Mouse (Mus musculus) C2C12 (cell line): ENCODE data around the gene Slc25a33. TPM values are rescaled to one million over a fixed set of nuclear protein-coding genes. Genes with fewer than 3 reads are reported as not detected.

Source experiments
- H3K27me3 ChIP-seq: one replicate; pipeline ENCODE4 v1.6.1; 2011; ENCODE audit not compliant: control insufficient read depth, insufficient read depth, insufficient read length
- H3K36me3 ChIP-seq: one replicate; pipeline ENCODE4 v1.6.1; 2011; ENCODE audit not compliant: control insufficient read depth, insufficient read depth
- H3K4me3 ChIP-seq: one replicate; pipeline ENCODE4 v1.5.1; 2011; ENCODE audit warnings: mild to moderate bottlenecking, control low read depth; ENCODE audit not compliant: poor library complexity, insufficient read depth, severe bottlenecking
- H3K79me2 ChIP-seq: one replicate; pipeline ENCODE4 v1.6.1; 2011; ENCODE audit not compliant: control insufficient read depth, insufficient read depth
- H3K79me3 ChIP-seq: one replicate; pipeline ENCODE4 v1.6.1; 2011; ENCODE audit warnings: low read depth, control low read depth
- H3ac ChIP-seq: one replicate; pipeline ENCODE3; 2011; ENCODE audit warnings: low read depth; ENCODE audit not compliant: control insufficient read depth, insufficient read length
- CEBPB ChIP-seq: IDR thresholded peaks from one replicate; pipeline ENCODE4 v1.6.1; 2011; ENCODE audit warnings: low read depth, mild to moderate bottlenecking, control low read depth, moderate library complexity
- CTCF ChIP-seq: IDR thresholded peaks from one replicate; pipeline ENCODE4 v1.5.1; 2011; ENCODE audit not compliant: control insufficient read depth, insufficient read depth, insufficient read length
- FOSL1 ChIP-seq: IDR thresholded peaks from one replicate; pipeline ENCODE4 v1.8.0; 2011; ENCODE audit warnings: mild to moderate bottlenecking, low read length; ENCODE audit not compliant: poor library complexity, insufficient read depth, severe bottlenecking
- MAX ChIP-seq: IDR thresholded peaks from one replicate; pipeline ENCODE4 v1.6.1; 2011; ENCODE audit warnings: mild to moderate bottlenecking, control low read depth
- MYOD1 ChIP-seq: IDR thresholded peaks from one replicate; pipeline ENCODE4 v1.6.1; 2011; ENCODE audit warnings: low read depth; ENCODE audit not compliant: control insufficient read depth, insufficient read length
- MYOG ChIP-seq: IDR thresholded peaks from one replicate; pipeline ENCODE4 v1.6.1; 2011; ENCODE audit not compliant: control insufficient read depth, insufficient read length; ENCODE audit errors: extremely low read depth
- USF1 ChIP-seq: IDR thresholded peaks from one replicate; pipeline ENCODE4 v1.6.1; 2011; ENCODE audit warnings: low read depth, mild to moderate bottlenecking, control low read depth, moderate library complexity
- polyA plus RNA-seq: library from polyadenylated mRNA; unstranded; fragments of >200 nt; fragmentation: generic; extraction: Trizol; gene quantifications from one replicate; pipeline ENCODE4 v1.2.1, GENCODE M21; 2012; ENCODE audit warnings: missing spikeins

The Slc25a33 gene
- polyA plus RNA-seq, 1 experiment = 10.2 TPM

DNA sequence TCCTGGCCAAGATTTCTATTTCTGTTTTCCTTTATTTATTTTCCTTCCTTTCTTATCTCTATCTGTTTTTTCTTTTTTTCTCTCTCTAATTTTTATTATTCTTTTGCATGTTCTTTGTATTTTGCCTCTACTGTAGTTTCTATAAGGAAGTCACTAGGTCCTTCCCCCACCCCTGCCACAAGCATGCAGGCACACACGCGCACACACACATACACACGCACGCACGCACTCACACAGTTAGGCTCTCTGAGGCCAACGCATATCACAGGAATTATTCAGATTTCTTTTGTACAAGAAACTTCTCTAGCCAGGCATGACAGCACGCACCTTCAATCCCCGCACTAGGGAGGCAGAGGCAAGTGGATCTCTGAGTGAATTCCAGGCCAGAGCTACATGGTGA is 68.1 kb downstream of the Slc25a33 start:
- no peak for TF ChIP-seq CEBPB
- TF ChIP-seq USF1 = no peak
- TF ChIP-seq MYOG = no peak
- no peak for TF ChIP-seq MAX
- no peak for TF ChIP-seq FOSL1
- no peak for TF ChIP-seq CTCF
- TF ChIP-seq MYOD1 = no peak
- H3K79me2 ChIP-seq = no peaks in the 10 kb centered on the region
- H3K4me3 ChIP-seq = no peak overlapping the region
- no peak overlapping the region for H3ac ChIP-seq
- no peaks in the 10 kb centered on the region for H3K36me3 ChIP-seq
- no peaks in the 10 kb centered on the region for H3K27me3 ChIP-seq
- no peaks in the 10 kb centered on the region for H3K79me3 ChIP-seq

DNA sequence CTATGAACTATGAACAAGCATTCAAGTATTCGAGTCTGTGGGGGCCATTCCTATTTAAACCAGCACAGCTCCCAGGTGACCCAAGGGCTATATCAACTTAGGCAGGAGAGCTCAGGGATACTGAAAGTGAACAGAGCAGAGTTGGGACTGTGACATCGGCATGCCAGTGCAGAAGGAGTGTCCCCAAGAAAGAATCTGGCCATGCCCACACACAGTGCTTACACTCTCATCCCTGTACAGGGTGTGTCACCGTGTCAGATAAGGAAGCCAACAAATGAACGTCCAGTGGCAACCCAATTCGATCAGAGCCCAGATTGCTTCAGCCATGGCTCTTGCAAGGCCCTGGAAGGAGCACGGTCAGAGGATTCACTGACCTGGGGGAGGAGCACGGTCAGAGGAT is 68.8 kb downstream of the Slc25a33 start:
- Histone ChIP-seq H3K79me2 (no peaks in the 10 kb centered on the region), H3K4me3 (no peak overlapping the region), H3K79me3 (no peaks in the 10 kb centered on the region), H3ac (no peak overlapping the region), H3K36me3 (no peaks in the 10 kb centered on the region), H3K27me3 (no peaks in the 10 kb centered on the region)
- TF ChIP-seq MYOG (no peak), MYOD1 (no peak), CEBPB (no peak), USF1 (no peak), CTCF (no peak), MAX (no peak), FOSL1 (no peak)

DNA sequence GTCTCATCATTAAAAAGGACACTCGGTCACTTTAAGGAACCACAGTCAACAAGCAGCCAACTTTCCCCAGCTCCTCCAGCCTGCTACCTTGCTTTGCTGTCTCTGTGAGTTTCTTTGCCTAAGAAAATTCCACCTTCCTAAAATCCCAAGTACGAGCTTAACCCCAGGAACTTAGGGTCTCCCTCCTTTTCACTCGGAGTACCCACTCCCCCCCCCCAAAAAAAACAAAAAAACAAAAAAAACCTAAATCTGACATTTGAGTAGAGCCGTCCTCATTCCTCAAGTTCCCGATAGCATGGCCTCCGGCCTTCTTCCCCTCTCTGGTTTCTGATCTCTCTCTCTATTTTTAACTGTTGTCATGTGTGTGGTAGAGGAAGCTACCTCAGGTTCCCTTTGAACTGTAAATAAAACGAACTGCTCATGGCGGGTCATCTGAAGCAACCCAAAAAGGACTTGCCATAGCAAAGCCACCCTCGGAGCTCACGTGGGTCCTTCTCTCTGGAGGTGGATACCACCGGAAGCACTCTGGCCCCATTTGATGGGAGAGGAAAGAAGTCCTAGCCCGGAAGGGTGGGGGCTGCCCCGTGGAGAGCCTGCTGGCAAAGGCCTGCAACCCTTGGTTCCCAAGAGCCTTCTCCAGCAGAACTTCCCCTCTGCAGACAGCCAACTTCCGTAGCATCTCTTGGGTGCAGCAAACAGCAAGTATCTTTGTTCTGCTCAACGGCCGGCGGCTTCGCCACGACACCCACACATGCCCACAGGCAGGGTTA is 71.7 kb downstream of the Slc25a33 start, which contains the start of gene Pik3cd:
Gene Pik3cd, minus strand, starts transcription at position 362 of the 770 bp plus-strand sequence.
- no peaks in the 10 kb centered on the region for H3K79me2 ChIP-seq
- no peak for TF ChIP-seq MYOD1
- TF ChIP-seq FOSL1 = no peak
- TF ChIP-seq USF1 = no peak
- no peak for TF ChIP-seq CEBPB
- TF ChIP-seq CTCF = no peak
- no peak for TF ChIP-seq MAX
- no peak for TF ChIP-seq MYOG
- H3K36me3 ChIP-seq = no peaks in the 10 kb centered on the region
- H3K4me3 ChIP-seq = no peak within 1 kb of the TSS
- no peaks in the 10 kb centered on the region for H3K27me3 ChIP-seq
- no peaks in the 10 kb centered on the region for H3K79me3 ChIP-seq
- no peak within 1 kb of the TSS for H3ac ChIP-seq

DNA sequence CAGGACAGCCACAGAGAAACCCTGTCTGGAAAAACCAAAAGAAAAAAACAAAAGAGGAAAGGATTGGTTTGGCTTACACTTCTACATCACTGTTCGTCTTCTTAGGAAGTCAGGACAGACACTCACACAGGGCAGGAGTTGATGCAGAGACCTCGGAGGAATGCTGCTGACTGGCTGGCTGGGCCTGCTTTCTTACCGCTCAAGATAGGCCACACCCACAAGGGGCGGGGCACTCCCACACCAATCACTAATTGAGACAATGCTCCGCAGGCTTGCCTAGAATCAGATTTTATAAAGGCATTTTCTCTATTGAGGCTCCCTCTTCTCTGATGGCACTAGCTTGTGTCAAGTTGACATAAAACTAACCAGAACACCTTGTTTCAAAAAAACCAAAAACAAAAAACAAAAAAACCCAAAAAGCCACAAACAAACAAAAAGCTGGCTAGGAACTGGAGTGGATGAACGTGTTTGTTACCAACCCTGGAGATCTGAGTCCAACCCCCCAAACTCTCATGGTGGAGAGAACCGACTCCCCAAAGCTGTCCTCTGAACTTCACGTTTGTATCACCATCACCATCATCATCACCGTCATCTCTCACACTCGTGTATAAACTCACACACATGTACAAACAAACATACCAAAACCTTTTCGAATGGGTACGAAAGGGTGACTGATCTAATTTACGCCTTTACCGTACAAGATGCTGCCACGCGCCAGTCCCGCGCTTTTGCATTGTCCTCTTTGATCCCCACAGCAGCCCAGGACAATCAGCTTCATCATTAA is 72.5 kb downstream of the Slc25a33 start:
- TF ChIP-seq CTCF (no peak), FOSL1 (no peak)

DNA sequence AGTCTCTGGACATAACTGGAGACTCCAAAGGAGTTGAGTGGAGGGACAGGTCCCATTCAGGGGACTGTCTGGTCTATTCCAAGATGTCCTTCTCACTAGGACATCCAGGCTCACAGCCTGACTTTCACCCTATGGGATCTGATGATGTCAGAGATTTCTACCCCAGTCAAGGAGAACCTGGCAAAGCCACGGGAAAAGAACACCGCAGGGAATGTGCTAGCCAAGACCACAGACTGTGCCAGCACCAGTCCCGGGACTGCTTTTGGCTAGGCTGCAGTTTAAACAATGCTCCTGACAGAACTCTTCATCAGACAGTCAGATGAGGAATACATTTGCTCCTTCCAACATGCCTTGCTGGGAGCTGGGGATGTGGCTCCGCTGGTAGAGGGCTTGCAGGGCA is 74.1 kb downstream of the Slc25a33 start:
- H3K36me3 ChIP-seq = no peaks in the 10 kb centered on the region
- H3K79me3 ChIP-seq = no peaks in the 10 kb centered on the region
- no peaks in the 10 kb centered on the region for H3K79me2 ChIP-seq
- no peaks in the 10 kb centered on the region for H3K27me3 ChIP-seq
- H3ac ChIP-seq = no peak overlapping the region
- H3K4me3 ChIP-seq = no peak overlapping the region
- TF ChIP-seq CEBPB = no peak
- TF ChIP-seq MYOD1 = no peak
- TF ChIP-seq FOSL1 = no peak
- no peak for TF ChIP-seq USF1
- no peak for TF ChIP-seq MAX
- no peak for TF ChIP-seq MYOG
- no peak for TF ChIP-seq CTCF

More for the DNA sequence above, 72.5 kb downstream of the Slc25a33 start:
- no peak overlapping the region for H3ac ChIP-seq
- no peaks in the 10 kb centered on the region for H3K79me2 ChIP-seq
- H3K4me3 ChIP-seq = no peak overlapping the region
- H3K27me3 ChIP-seq = no peaks in the 10 kb centered on the region
- H3K79me3 ChIP-seq = no peaks in the 10 kb centered on the region
- H3K36me3 ChIP-seq = no peaks in the 10 kb centered on the region
